ENCODE assay signal across 10 mouse cellular contexts in genomic region chr2:179681386-179681785, GRCm38 (mm10).
DNase-seq lines count a peak whose midpoint lies in the region; ATAC-seq and TF ChIP-seq lines count a peak whose summit lies in the region.
"Had no signal": no experiment of that assay in that cellular context is flagged by ENCODE, and none has a peak within 500 bp of the region (broad histone marks: within the 10 kb centered on the region; RNA-seq: fewer than 3 reads in every experiment).

No protein-coding gene starts in this region.

- WGBS in midbrain, postnatal 0 days: 81% methylated on average over 1 of the region's 1 CpGs
- 90% methylated on average over 1 of the region's 1 CpGs for WGBS in midbrain, embryonic 14.5 days
- 88% methylated on average over 1 of the region's 1 CpGs for WGBS in forebrain, embryonic 16.5 days

- TF ChIP-seq CTCF in gastrocnemius, adult 2 months (IDR thresholded peaks at IDR 0.05): peak; percentile 88
- peak; percentile 66 for TF ChIP-seq CTCF in midbrain, postnatal 0 days (IDR thresholded peaks at IDR 0.05)

- intact Hi-C loops in gastrocnemius, adult 2 months (cut with DNase I): loop anchor here (2.0 to 5.0 kb wide), 2 partner anchors 46 to 193 kb away; no protein-coding TSS in a partner anchor

- H3K4me3 ChIP-seq in gastrocnemius, adult 2 months: no peak overlapping the region
- H3K4me3 ChIP-seq in midbrain, postnatal 0 days (ENCODE audit: low read depth, low read length): no peak overlapping the region
- no peak overlapping the region for H3K4me3 ChIP-seq in midbrain, embryonic 14.5 days (replicated peaks; ENCODE audit: low read depth, low read length)
- H3K4me3 ChIP-seq in forebrain, embryonic 16.5 days (replicated peaks; ENCODE audit: low read length): no peak overlapping the region
- H3K4me3 ChIP-seq: heart, embryonic 15.5 days; stomach, embryonic 15.5 days had no signal

- no peak for ATAC-seq in midbrain, postnatal 0 days (ENCODE audit: low FRiP score)
- ATAC-seq in midbrain, embryonic 14.5 days (ENCODE audit: low FRiP score, low TSS enrichment): no peak
- no peak for ATAC-seq in forebrain, embryonic 16.5 days

- no peaks in the 10 kb centered on the region for H3K9me3 ChIP-seq in midbrain, postnatal 0 days (ENCODE audit: low read length)
- no peaks in the 10 kb centered on the region for H3K9me3 ChIP-seq in midbrain, embryonic 14.5 days (ENCODE audit: control insufficient read depth, low read length)
- no peaks in the 10 kb centered on the region for H3K9me3 ChIP-seq in forebrain, embryonic 16.5 days (ENCODE audit: control insufficient read depth, low read length)
- H3K9me3 ChIP-seq: heart, embryonic 15.5 days; stomach, embryonic 15.5 days had no signal

- H3K36me3 ChIP-seq in midbrain, postnatal 0 days (ENCODE audit: insufficient read depth, low read length): no peaks in the 10 kb centered on the region
- H3K36me3 ChIP-seq in midbrain, embryonic 14.5 days (ENCODE audit: control insufficient read depth, insufficient read depth, low read length): no peaks in the 10 kb centered on the region
- H3K36me3 ChIP-seq in forebrain, embryonic 16.5 days (ENCODE audit: control insufficient read depth, insufficient read depth): no peaks in the 10 kb centered on the region
- H3K36me3 ChIP-seq: heart, embryonic 15.5 days; stomach, embryonic 15.5 days had no signal

- peak; percentile 40 for DNase-seq in gastrocnemius, adult 2 months
- DNase-seq in gastrocnemius, postnatal 25 days: no peak
- DNase-seq in midbrain, postnatal 0 days (ENCODE audit: low spot score): no peak
- no peak for DNase-seq in midbrain, embryonic 14.5 days
- peak; percentile 57 to 70 for DNase-seq in cerebellum, postnatal 25 days
- DNase-seq in lung, postnatal 10 days: peak; percentile 48
- DNase-seq in yolk sac, embryonic 10.5 days (ENCODE audit: low spot score): no peak

- no peak overlapping the region for H3K4me2 ChIP-seq in midbrain, postnatal 0 days (ENCODE audit: low read depth, low read length, poor library complexity, severe bottlenecking)
- H3K4me2 ChIP-seq in midbrain, embryonic 14.5 days (ENCODE audit: low read length): no peak overlapping the region
- no peak overlapping the region for H3K4me2 ChIP-seq in forebrain, embryonic 16.5 days (ENCODE audit: low read length)
- H3K4me2 ChIP-seq: heart, embryonic 15.5 days; stomach, embryonic 15.5 days had no signal

- H3K27me3 ChIP-seq in midbrain, postnatal 0 days (ENCODE audit: insufficient read depth, low read length): no peaks in the 10 kb centered on the region
- no peaks in the 10 kb centered on the region for H3K27me3 ChIP-seq in midbrain, embryonic 14.5 days (ENCODE audit: control insufficient read depth, insufficient read depth, low read length)
- no peaks in the 10 kb centered on the region for H3K27me3 ChIP-seq in forebrain, embryonic 16.5 days (replicated peaks; ENCODE audit: control insufficient read depth, insufficient read depth, low read length)
- H3K27me3 ChIP-seq: stomach, embryonic 15.5 days had no signal

- H3K4me1 ChIP-seq in midbrain, postnatal 0 days (ENCODE audit: insufficient read depth, low read length): no peaks in the 10 kb centered on the region; the same call in 1 of the 2 replicates
- H3K4me1 ChIP-seq in midbrain, embryonic 14.5 days (ENCODE audit: control insufficient read depth, insufficient read depth, low read length): no peaks in the 10 kb centered on the region
- peaks cover 13% of the 10 kb centered on the region for H3K4me1 ChIP-seq in forebrain, embryonic 16.5 days (replicated peaks; ENCODE audit: control insufficient read depth, insufficient read depth, low read length)
- H3K4me1 ChIP-seq: heart, embryonic 15.5 days; stomach, embryonic 15.5 days had no signal

- H3K27ac ChIP-seq in gastrocnemius, adult 2 months: no peak overlapping the region
- H3K27ac ChIP-seq in midbrain, postnatal 0 days (ENCODE audit: low read depth, low read length): no peak overlapping the region
- no peak overlapping the region for H3K27ac ChIP-seq in midbrain, embryonic 14.5 days (replicated peaks; ENCODE audit: low read depth, low read length)
- H3K27ac ChIP-seq in forebrain, embryonic 16.5 days (ENCODE audit: low read length): no peak overlapping the region
- H3K27ac ChIP-seq: heart, embryonic 15.5 days; stomach, embryonic 15.5 days had no signal

- no peak overlapping the region for H3K9ac ChIP-seq in midbrain, postnatal 0 days (replicated peaks; ENCODE audit: low read length, poor library complexity, severe bottlenecking)
- no peak overlapping the region for H3K9ac ChIP-seq in midbrain, embryonic 14.5 days (replicated peaks; ENCODE audit: low read length)
- H3K9ac ChIP-seq in forebrain, embryonic 16.5 days (replicated peaks; ENCODE audit: low read depth, low read length): no peak overlapping the region
- H3K9ac ChIP-seq: heart, embryonic 15.5 days; stomach, embryonic 15.5 days had no signal

Comparison
In these comparisons a context has a peak if more than half of its experiments do, and no peak if none do; other contexts are left out.
1. DNase-seq: peak in gastrocnemius, adult 2 months (single experiment), cerebellum, postnatal 25 days (2 of 2) and lung, postnatal 10 days (single experiment); none in gastrocnemius, postnatal 25 days (single experiment), midbrain, postnatal 0 days (single experiment), midbrain, embryonic 14.5 days (single experiment) and yolk sac, embryonic 10.5 days (single experiment).